Mouse (Mus musculus) common myeloid progenitor, adult 5-6 weeks (primary cell): ENCODE data around the gene Pthlh. TPM values are rescaled to one million over a fixed set of nuclear protein-coding genes. Genes with fewer than 3 reads are reported as not detected.

Experiments used
- ATAC-seq: replicated peaks from 2 replicates; pipeline ENCODE4 v1.8.0; 2016; ENCODE audit warnings: low read depth, mild to moderate bottlenecking, moderate TSS enrichment, inconsistent platforms; ENCODE audit not compliant: poor library complexity, severe bottlenecking
- total RNA-seq: library from RNA; stranded (forward); fragments of 200-1000, 187-1606 nt; gene quantifications from 2 replicates; pipeline ENCODE4 v1.2.3, GENCODE M21; 2017

Gene Pthlh
- total RNA-seq, 1 experiment from 2014 or later = not detected

- ATAC-seq = no peak
Measured at GRCm38 (mm10) chr6:147207821-147208330, 56.1 kb downstream of the Pthlh start.

Other genes starting within 250 kb of the Pthlh start
- gene Rep15, start 231.6 kb downstream of the Pthlh start, total RNA-seq = not detected in 2 replicates
- 66.5 and 103 TPM in 2 replicates for gene Mrps35, start 221.4 kb downstream of the Pthlh start, total RNA-seq
- not detected in 2 replicates for gene Mansc4, start 177.2 kb downstream of the Pthlh start, total RNA-seq
- 7.8 and 9.9 TPM in 2 replicates for gene Klhl42, start 172.8 kb downstream of the Pthlh start, total RNA-seq
- 26.0 and 33.5 TPM in 2 replicates for gene Ccdc91, start 211.6 kb upstream of the Pthlh start, total RNA-seq